ENCODE assay signal across 12 mouse cellular contexts in the genomic region with DNA sequence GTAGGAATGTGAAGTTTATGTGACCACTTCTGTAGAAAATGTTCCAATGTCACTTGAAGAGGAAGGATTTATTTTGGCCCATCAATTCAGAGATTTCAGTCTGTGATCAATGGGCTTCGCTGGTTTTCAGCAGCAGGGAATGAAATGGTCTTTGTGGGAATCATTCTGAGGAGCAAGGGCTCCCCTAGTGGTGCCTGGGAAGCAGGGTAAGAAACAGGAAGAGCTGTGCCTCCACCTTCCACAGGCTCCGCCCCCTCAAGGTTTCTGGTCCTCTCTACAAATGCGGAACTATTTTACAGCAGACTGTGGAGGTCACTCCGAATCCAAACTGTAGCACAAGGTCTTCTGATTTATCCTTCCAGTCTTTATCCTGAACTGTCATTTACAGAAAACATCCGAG.
A peak's percentile ranks its signal among the peaks of the same experiment; 100 is the strongest.
DNase-seq lines count a peak whose midpoint lies in the region; ATAC-seq and TF ChIP-seq lines count a peak whose summit lies in the region.
"Had no signal": no experiment of that assay in that cellular context is flagged by ENCODE, and none has a peak within 500 bp of the region (broad histone marks: within the 10 kb centered on the region; RNA-seq: fewer than 3 reads in every experiment).

No protein-coding gene starts in this region.

- ATAC-seq in liver, embryonic 11.5 days (replicated peaks; ENCODE audit: low FRiP score): no peak
- no peak for ATAC-seq in stomach, postnatal 0 days (ENCODE audit: low FRiP score, low TSS enrichment)
- ATAC-seq: hindbrain, embryonic 16.5 days had no signal

- peak; percentile 57 for TF ChIP-seq CTCF in stomach, postnatal 0 days (IDR thresholded peaks at IDR 0.05; ENCODE audit: low read depth)

- no peak overlapping the region for H3K4me3 ChIP-seq in liver, embryonic 11.5 days (ENCODE audit: low read depth, low read length)
- H3K4me3 ChIP-seq in stomach, postnatal 0 days (ENCODE audit: low read depth, low read length): no peak overlapping the region
- H3K4me3 ChIP-seq: erythroblast, embryonic 14.5 days; myocyte had no signal

- no peaks in the 10 kb centered on the region for H3K27me3 ChIP-seq in liver, embryonic 11.5 days (replicated peaks; ENCODE audit: control insufficient read depth, insufficient read depth, low read length)
- H3K27me3 ChIP-seq in stomach, postnatal 0 days (ENCODE audit: control insufficient read depth, insufficient read depth, low read length): no peaks in the 10 kb centered on the region

- 72% methylated on average over 5 of the region's 5 CpGs for WGBS in liver, embryonic 11.5 days
- 73% methylated on average over 5 of the region's 5 CpGs for WGBS in stomach, postnatal 0 days

- H3K27ac ChIP-seq in liver, embryonic 11.5 days (ENCODE audit: low read depth, low read length): no peak overlapping the region
- H3K27ac ChIP-seq in stomach, postnatal 0 days (replicated peaks): no peak overlapping the region

- peaks cover 2% of the 10 kb centered on the region; the same call in 1 of the 2 replicates for H3K9me3 ChIP-seq in liver, embryonic 11.5 days (ENCODE audit: control insufficient read depth, low read length)
- no peaks in the 10 kb centered on the region for H3K9me3 ChIP-seq in stomach, postnatal 0 days (ENCODE audit: control insufficient read depth, low read length)

- H3K4me1 ChIP-seq in liver, embryonic 11.5 days (replicated peaks; ENCODE audit: control insufficient read depth, insufficient read depth, low read length): no peaks in the 10 kb centered on the region
- no peaks in the 10 kb centered on the region for H3K4me1 ChIP-seq in stomach, postnatal 0 days (replicated peaks; ENCODE audit: control insufficient read depth, insufficient read depth)

- no peak overlapping the region for H3K4me2 ChIP-seq in liver, embryonic 11.5 days
- no peak overlapping the region for H3K4me2 ChIP-seq in stomach, postnatal 0 days (replicated peaks; ENCODE audit: low read depth)

- H3K9ac ChIP-seq in liver, embryonic 11.5 days (ENCODE audit: low read depth, low read length): no peak overlapping the region
- no peak overlapping the region for H3K9ac ChIP-seq in stomach, postnatal 0 days (ENCODE audit: low read length)

- no peaks in the 10 kb centered on the region for H3K36me3 ChIP-seq in liver, embryonic 11.5 days (ENCODE audit: control insufficient read depth, insufficient read depth, low read length)
- H3K36me3 ChIP-seq in stomach, postnatal 0 days (ENCODE audit: control insufficient read depth, insufficient read depth, low read length): no peaks in the 10 kb centered on the region

- no peak for TF ChIP-seq EP300 in stomach, postnatal 0 days (optimal IDR thresholded peaks at IDR 0.05)

- peak; percentile 15 for DNase-seq in embryo, embryonic 10 days (ENCODE audit: low spot score)
- no peak for DNase-seq in embryo, embryonic 9.5 days (ENCODE audit: extremely low spot score)
- DNase-seq in liver: peak; percentile 5
- no peak for DNase-seq in liver, embryonic 11.5 days (ENCODE audit: low spot score)
- peak; percentile 12 for DNase-seq in adipocyte (ENCODE audit: low spot score)
- peak; percentile 19 for DNase-seq in stomach, postnatal 0 days (ENCODE audit: low spot score)
- no peak for DNase-seq in frontal cortex, postnatal 25 days (ENCODE audit: low spot score in 2 of 2)
- DNase-seq in ovary, adult 18-20 months (ENCODE audit: low spot score): no peak
- DNase-seq: cerebellum, adult 9-11 months had no signal

Comparison
In these comparisons a context has a peak if more than half of its experiments do, and no peak if none do; other contexts are left out.
1. DNase-seq: peak in embryo, embryonic 10 days (single experiment), liver (single experiment), adipocyte (single experiment) and stomach, postnatal 0 days (single experiment); none in embryo, embryonic 9.5 days (single experiment), liver, embryonic 11.5 days (single experiment), frontal cortex, postnatal 25 days (0 of 2) and ovary, adult 18-20 months (single experiment).